Mouse (Mus musculus): ENCODE measurements around the gene Zpbp2.
A peak's percentile ranks its signal among the peaks of the same experiment; 100 is the strongest.

Gene Zpbp2

DNA sequence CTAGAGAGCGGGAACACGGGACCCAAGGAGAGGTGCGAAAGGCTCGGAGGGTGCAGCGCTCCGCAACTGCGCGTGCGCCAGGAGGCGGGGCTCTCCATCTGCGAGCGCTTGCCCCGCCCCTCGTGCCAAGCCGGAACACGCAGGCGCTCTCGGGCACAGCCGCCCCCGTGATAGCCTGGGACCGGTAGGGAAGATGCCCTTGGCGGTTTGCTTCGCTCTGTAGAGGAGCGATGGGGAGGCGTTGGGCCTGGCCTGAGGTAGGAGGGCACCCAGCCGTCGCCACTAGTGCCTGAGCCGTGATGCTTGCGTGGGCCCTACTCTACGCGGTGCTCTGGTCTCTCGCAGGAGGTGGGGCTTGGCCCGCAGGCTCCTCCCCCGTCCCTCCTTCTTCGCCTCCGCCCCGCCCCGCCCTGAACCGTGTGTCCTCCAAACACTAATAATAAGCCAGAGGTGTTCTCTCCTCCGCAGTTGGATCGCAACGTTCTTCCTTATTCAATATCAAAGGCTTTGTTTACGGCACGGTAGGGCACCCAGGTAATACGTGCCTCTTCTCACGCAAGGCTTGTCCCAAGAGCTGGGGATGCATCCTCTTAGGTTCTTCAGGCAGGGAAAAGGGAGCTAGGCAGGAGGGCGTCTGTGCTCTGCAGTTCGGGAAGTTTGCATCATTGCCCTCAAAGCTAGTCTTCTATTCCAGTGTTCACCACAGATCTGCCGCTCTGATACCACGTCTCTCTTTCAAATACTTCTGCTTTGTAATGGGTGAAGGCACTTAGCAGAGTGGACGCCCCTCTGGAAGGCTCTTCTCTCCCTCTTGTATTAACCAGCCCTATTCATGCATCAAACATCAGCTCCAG is at the start of gene Zpbp2:
TSS of gene Zpbp2 (plus strand) at position 123 of the 854 bp plus-strand sequence.
- DNase-seq (ENCODE audit: low spot score) = peak; percentile 90

DNA sequence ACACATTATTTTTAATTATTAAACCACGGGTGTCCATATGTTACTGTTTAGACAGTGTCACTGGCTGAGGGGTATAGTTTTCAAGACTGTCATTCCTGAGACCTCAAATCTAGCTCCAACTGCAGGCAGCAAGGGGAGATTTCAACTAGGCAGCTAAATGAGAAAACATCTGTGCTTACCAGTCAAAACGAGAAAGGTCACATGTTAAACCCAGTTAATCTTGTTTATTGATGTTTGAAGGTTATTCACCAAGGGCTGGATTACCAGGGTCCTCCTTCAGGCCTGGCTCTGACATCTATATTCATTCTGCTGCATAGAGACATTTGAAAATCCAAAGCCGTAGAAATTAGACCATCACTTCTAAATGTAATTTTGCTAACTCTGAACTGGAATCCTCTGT is 46.0 kb upstream of the Zpbp2 start:
- no peak for DNase-seq (ENCODE audit: low spot score)

DNA sequence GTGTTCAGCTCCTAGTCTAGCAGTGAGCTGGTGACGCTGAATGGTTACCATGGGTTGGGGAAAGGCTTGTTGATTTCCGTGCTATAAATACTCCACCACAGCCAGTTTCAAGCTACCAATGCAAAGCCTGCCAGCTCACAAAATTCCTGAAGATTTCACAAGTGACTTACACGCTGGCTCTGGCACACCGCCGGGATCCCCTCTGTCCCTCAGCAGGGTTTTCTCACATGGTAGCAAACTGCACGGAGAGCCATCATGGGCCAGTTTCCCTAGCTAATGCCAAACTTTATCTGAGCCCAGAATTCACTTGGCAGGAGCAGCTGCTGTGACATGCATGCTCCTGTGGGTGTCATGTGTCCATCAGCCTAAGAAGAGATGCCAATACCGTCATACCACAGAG is 41.5 kb upstream of the Zpbp2 start:
- no peak for DNase-seq (ENCODE audit: low spot score)

DNA sequence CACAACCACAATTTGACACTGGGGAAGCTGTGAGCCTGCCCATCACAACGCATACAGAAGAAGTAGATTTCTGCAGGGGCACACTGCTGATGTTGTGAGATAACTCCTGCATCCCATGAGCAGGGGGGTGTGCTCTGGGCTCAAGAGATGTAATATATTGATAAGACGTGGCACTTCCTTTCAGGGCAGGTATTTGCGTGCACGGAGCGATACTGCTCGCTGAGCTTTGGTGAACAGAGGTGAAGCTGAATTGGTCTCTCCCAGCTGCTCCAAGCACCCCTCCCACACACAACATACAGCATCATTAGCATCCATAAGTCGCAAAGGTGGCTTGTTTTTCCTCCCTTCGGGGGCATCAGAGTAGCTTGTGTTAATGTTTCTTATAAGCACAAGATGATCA is 40.8 kb upstream of the Zpbp2 start:
- DNase-seq (ENCODE audit: low spot score) = no peak

DNA sequence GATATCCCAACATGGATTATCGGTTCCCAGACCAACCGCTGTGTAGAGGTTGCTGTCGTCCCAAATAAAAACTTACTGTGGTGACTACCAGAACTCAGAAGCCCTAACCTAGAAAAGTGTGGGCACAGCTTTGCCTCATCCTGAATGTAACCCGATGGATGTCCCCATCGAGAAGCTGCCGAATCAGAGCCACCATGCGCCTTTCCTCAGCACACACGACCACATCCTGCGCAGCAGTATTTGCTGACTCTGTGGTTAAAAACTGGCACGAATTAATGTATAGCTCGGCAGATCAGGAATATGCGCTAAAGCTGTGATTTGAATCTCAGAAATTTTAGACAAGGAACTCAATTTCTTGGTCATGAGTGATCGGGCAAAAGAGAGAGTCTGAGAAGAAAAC is 38.0 kb upstream of the Zpbp2 start:
- no peak for DNase-seq (ENCODE audit: low spot score)

DNA sequence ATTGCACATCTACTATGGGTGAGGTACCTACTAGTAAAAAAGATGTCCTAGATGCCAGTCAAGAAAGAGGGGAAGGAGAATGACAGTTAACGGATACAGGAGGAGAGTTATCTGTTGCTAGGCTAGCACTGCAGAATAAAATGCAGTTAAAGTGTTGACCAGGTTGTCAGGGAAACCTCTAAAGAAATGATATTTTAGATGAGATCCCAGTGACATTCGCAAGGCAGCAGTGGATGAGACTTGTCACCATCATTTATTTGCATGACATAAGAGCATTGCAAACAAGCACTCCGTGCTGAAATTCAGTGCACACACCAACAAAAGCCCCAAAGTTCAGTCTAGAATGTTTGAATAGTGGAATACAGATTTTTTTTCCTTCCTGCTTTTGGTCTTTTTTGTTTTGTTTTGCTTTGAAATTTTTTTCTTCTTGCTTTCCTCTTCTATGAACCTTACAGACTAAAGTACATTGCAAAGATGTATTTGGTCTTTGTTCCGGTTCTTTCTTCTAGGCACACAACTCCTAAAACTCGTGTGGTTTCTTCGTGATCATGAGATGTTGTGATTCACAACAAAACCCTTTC is 37.5 kb upstream of the Zpbp2 start:
- no peak for DNase-seq (ENCODE audit: low spot score)

DNA sequence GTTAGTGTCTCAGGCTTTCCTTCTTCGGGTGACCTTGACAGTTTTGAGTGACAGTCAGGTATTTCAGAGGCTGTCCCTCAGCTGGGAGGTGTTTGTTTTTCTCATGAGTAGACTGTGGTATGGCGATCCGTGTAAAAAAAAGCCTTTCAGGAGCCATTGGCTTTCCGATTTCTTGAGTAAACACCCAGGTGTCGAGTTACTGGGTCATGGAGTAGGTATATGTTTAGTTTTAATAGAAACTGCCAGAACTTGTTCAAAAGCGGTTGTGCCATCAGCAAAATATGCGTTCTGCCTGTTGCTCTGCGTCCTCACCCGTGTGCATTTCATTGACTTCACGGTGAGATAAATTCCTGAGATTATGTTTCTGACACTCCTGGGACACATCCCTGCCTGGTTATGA is 30.4 kb upstream of the Zpbp2 start:
- no peak for DNase-seq (ENCODE audit: low spot score)

DNA sequence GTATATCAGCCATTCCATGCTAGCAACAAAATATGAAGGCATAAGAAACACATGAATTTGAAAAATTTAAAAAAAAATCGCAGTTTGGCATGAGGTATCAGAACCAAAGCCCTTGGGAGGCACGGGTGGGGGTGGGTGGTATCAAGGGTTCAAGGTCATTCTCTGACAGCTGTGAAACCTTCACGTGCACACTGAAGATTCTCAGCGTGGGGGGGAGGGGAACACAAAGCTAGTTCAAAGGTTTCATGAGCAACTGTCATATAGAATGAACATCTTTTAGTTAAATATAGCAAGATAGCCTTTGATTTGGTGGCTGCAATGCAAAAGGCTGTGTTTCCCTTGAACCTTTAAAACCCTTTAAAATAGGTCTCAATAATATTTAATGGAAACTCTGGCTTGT is 25.8 kb upstream of the Zpbp2 start:
- DNase-seq (ENCODE audit: low spot score) = no peak

DNA sequence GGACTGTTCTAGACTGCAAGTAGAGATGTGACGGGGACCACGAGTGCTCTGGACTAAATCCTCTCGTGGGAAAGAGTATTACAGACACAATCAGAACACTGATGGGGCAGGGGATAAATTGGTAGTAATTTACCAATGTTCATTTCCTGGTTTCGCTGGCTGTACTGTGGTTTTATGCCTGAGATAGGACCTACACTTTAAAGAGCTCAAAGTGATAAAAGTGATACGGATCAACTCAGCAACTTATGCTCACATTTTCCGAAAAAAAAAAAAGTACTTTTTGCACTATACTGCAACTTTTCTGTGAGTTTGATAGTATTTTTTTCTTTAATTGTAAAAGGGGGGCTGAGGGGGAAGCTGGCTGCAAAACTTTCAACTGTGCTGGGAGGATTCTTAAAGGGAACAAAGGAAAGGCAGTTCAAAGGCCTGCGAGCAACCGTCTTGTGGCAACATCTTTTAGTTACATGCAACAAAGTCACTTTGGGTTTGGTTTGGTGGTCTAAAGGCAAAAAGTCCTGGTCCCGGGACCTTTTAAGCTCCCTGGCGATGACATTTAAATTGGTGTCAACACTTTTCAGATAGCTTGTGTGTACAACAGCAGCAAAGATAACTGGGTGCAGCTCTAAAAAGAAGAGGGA is 24.0 kb upstream of the Zpbp2 start:
- DNase-seq (ENCODE audit: low spot score) = no peak

DNA sequence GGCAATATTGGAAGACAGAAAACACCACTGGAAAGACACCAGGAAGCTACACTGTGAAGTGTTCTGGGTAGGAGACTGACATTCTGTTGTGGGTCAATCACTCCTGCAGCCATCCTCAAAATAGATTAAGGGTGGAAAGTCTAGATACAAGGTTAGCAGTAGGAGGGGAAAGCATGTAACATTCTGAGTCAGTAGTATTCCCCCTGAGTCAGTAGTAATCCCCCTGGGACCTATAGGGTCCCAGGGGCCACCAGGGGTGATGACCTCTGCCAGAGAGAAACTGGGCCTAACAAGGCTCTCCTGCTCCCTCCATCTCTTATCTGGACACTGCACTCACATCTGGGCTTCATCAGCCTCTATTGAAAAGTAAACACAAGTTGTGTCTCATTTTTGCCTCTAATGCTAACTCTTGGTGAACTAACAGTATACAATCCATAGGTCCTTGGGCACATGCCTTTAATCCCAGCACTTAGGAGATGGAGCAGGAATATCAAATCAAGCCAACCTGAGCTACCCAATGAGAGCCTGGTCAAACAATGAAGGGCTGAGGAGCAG is 13.3 kb upstream of the Zpbp2 start:
- no peak for DNase-seq (ENCODE audit: low spot score)

DNA sequence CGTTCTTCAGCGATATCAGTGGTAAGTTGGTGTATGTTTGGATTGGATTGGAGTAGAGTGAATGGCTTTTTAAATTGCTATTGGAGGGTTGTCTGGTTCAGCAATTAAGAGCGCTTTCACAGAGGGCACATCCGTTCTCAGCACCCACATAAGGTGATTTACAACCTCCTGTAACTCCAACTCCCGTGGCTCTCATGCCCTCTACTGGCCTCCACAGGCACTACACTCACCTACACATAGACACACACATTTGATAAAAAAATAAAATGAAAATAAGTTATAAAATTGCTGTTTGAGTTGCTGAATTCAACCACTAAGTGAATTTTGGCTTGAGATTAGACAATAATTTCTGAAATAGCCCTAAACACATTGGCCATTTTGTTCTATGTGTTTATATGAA is 10.6 kb upstream of the Zpbp2 start:
- no peak for DNase-seq (ENCODE audit: low spot score)

DNA sequence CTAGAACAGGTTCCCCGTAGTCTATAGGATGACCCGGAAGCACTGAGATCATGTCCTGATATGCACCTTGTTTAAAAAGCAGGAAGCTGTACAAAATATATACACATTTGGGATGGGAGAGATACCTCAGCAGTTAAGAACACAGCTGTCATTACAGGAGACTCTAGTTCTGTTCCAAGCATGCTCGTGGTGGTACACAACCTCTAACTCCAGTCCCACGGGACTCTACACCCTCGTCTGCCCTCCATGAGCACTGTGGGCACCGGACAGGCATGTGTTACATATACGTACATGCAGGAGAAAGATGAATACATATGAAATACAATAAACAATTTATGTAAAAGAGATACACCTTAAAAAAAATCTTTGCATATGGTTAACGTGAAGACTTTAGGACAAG is 8.3 kb upstream of the Zpbp2 start:
- no peak for DNase-seq (ENCODE audit: low spot score)

DNA sequence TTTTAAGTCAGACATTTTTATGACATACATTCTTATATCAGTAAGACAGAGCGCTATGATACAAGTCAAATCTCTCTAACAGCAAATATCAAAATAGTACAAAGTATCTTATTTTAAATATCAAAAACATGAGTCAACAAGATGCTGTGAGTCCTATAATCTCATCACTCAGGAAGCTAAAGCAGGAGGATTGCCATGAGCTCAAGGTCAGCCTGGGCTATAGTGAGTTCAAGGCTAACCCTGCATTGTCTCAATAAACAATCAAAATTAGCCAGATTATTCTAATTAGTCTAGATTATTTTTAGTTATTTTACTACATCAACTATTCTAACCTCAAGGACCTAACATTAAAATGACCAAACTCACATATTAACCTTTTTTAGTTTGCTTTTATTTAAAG is 7.5 kb upstream of the Zpbp2 start:
- DNase-seq (ENCODE audit: low spot score) = no peak

DNA sequence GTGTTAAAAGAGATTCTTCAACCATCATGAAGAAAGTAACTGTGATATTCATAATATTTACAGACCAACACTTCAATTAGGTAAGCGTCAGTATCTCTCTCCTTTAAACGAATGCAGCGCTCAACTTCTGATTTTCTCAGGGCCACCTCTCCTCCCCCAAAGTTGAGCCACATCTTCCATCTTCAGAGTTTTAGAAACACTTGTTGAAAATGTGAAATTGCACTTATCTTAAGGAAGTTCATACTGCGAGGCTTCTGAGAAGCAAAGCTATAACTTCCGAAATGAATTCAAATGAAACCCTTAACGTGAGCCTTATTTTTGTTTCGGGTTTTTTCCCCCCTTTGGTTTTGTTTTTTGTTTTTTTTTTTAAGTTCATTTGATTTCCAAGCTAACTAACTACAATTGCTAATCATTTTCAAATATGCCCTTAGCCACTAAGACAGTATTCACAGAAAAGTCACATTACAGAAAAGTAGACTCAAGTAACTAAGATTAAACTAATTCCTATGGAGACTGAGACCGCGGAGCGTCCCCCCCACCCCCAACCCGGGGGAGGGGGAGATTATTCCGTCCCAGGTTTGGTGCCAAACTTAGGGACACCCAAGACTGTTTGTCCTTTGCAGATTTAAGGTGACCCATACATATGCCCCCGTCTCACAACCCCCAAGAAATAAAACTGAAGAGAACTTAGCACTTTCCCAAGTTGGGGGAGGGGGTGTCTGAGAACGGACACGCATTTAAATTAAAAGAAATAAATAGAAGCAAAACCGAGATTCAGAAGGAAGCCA is 5.8 kb upstream of the Zpbp2 start:
- DNase-seq (ENCODE audit: low spot score) = no peak

DNA sequence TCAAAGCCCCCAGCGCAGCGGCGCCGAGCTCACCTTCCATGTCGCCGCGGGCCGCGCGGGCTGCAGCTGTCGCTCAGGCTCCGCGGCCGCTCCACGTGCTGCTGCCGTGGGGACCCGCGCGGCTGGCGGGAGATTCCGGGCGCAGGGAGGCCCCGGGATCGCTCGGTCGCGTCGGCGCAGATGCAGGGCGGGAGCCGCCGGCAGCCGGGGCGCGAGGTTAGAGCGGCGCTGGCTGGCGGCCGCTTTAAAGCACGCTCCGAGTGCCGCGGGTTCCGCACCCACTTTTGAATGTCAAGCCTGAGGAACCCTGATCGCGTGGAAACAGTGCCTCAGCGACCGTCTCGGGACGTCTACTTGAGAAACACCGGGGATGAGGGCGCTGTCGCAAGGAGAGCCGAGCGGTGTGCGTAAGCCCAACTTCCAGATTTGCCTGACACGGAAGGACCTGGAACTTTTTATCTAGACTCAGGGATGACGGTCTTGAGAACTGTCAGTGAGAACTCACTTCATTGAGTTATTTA is 5.1 kb upstream of the Zpbp2 start, which contains the start of gene Ikzf3:
TSS of gene Ikzf3 (minus strand) at position 321 of the 521 bp plus-strand sequence.
- DNase-seq (ENCODE audit: low spot score) = no peak

DNA sequence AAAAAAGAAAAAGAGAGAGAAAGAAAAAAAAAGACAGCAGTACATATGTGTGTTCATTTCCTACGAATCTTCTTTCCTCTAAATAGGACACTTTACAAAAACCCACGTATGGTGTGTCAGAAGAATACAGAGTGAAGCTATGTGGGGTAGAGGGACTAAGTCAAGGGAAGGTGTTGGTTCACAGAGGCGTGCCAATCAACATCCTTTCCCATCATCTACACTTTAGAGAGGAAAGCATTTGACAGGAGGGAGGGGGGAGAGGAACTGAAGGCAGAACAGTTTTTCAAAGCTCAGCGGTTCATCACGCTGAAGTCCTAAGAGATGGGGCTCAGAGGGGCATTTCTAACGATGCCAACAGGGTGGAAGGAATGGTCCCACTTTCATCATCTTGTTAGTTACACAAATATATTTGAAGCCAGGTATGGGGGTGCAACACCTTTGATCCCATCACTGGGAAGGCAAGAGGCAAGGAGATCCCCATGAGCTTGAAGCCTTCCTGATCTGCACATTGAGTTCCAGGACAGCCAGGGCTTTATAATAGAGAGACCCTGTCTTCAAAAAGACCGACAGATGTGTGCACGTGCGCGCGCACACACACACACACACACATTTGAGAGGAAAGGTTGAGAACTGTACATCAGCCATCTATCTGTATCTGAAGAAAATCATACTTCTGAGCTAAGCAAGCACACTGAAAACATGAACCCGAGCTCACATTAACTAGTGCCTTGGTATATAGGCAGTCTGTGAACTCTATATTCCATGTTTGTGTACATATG is 4.2 kb upstream of the Zpbp2 start:
- no peak for DNase-seq (ENCODE audit: low spot score)

DNA sequence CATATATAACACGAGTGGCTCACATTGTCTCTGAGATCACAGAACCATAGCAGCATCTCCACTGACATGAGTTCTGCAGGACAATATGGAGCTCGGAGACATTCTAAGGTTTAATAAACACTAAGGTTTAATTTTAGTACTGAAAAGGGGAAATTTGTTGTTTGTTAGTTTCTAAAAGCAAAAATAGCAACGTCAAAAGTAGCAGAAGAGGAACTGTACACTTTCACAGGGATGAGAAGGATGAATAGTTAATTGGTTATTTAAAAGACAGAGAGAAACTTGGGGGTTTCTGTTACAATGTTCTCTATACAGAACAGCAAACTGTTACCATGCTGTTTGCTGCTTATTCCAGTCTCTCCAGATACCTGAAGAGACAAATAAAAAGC is 3.6 kb upstream of the Zpbp2 start:
- no peak for DNase-seq (ENCODE audit: low spot score)

DNA sequence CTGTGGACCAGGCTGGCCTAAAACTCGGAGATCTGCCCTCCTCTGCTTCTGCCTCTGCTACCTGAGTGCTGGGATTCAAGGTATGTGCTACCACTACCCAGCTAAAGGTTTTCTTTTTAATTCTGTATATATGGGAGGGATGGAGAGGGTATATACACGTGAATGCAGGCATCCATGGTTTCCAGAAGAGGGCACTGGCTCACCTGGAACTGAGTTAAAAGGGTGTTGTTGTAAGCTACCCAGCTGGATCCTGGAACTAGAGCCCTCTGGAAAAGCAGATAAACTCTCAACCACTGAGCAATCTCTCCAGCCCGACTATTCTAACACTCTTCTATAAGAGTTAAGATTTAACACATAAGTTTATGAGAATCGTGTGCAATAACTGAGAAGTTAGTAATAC is 1.5 kb upstream of the Zpbp2 start:
- no peak for DNase-seq (ENCODE audit: low spot score)

DNA sequence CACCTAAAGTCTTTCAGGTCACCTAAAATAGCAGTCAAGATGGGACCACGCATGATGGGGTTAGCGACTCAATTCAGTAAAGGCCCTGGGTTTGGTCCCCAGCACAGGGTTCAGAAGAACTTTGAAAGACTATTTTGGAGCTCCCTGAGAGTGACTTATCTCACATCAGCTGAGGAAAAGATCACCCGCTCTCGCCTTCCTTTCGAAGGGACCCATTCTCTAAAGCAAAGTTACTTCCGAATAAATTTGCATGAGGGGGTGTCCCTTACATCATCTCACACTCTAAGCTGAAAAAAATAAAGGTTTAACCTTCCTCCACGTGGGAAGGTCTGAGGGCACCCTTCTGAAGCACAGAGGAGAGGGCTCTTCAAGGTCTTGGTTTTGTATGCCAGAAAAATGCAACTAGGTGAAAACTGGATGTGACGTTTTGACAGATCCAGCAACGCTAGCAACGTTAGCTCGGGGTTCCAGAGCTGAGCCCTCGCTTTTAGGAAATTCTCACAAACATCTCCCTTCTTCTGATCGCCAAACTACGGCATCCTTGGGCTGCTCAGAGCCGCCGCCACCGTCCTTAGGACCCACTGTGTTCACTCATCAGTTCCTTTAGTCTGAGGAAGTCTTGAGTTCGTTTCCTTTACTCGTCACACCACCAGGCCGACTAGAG is 454 bp upstream of the Zpbp2 start:
- no peak for DNase-seq (ENCODE audit: low spot score)

DNA sequence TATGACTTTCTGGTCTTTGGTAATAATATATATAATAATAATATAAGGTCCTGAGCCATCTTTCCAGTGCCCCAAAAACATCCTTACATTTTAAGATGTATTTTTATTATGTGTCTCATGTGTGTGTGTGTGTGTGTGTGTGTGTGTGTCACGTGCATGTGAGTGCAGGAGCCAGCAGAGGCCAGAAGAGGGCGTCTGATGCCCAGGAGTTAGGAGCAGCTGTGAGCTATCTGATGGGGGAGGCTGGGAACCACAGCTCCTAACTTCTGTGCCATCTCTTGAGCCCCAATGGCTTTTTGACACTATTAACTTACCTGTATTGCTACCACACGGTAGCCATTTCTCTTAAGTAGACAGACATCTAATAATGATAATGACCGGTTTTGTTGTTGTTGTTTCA is 3.1 kb downstream of the Zpbp2 start:
- no peak for DNase-seq (ENCODE audit: low spot score)
